Mouse (Mus musculus): Measurements from ENCODE around the gene Gprc5a. TPM values are rescaled to one million over a fixed set of nuclear protein-coding genes. Genes with fewer than 3 reads are reported as not detected.

The Gprc5a gene
- polyA plus RNA-seq, 1 experiment = 0.05 TPM

- WGBS = 76% methylated on average over 4 of the region's 4 CpGs
- TF ChIP-seq POLR2A (IDR thresholded peaks at IDR 0.05; ENCODE audit: borderline replicate concordance, insufficient read depth, low read length) (no peak), CTCF (IDR thresholded peaks at IDR 0.05; ENCODE audit: borderline replicate concordance, insufficient read depth, low read depth, low read length) (no peak)
- no peak for DNase-seq
Measured at GRCm38 (mm10) chr6:135029246-135029645, 36.2 kb upstream of the Gprc5a start.

GRCm38 (mm10) chr6:135038674-135039073 is 26.8 kb upstream of the Gprc5a start:
- TF ChIP-seq CTCF (IDR thresholded peaks at IDR 0.05; ENCODE audit: borderline replicate concordance, insufficient read depth, low read depth, low read length) (no peak), POLR2A (IDR thresholded peaks at IDR 0.05; ENCODE audit: borderline replicate concordance, insufficient read depth, low read length) (no peak)
- no peak overlapping the region for H3K27ac ChIP-seq (ENCODE audit: insufficient read depth, low read length)
- no peaks in the 10 kb centered on the region for H3K27me3 ChIP-seq (ENCODE audit: control insufficient read depth, insufficient read depth, low read length)
- WGBS = 70% methylated on average over 3 of the region's 3 CpGs
- no peaks in the 10 kb centered on the region for H3K4me1 ChIP-seq (ENCODE audit: control insufficient read depth, insufficient read depth, low read length)
- DNase-seq = no peak
- no peak overlapping the region for H3K4me3 ChIP-seq (replicated peaks; ENCODE audit: insufficient read depth, low read depth, low read length)

More at GRCm38 (mm10) chr6:135029246-135029645, 36.2 kb upstream of the Gprc5a start:
- no peaks in the 10 kb centered on the region for H3K27me3 ChIP-seq (ENCODE audit: control insufficient read depth, insufficient read depth, low read length)
- no peak overlapping the region for H3K27ac ChIP-seq (ENCODE audit: insufficient read depth, low read length)
- H3K4me3 ChIP-seq (replicated peaks; ENCODE audit: insufficient read depth, low read depth, low read length) = no peak overlapping the region
- no peaks in the 10 kb centered on the region for H3K4me1 ChIP-seq (ENCODE audit: control insufficient read depth, insufficient read depth, low read length)

- Histone ChIP-seq H3K4me1 (ENCODE audit: control insufficient read depth, insufficient read depth, low read length) (no peaks in the 10 kb centered on the region), H3K27me3 (ENCODE audit: control insufficient read depth, insufficient read depth, low read length) (no peaks in the 10 kb centered on the region), H3K27ac (ENCODE audit: insufficient read depth, low read length) (no peak overlapping the region), H3K4me3 (replicated peaks; ENCODE audit: insufficient read depth, low read depth, low read length) (peak overlapping the region; percentile 19)
- TF ChIP-seq CTCF (IDR thresholded peaks at IDR 0.05; ENCODE audit: borderline replicate concordance, insufficient read depth, low read depth, low read length) = no peak
- TF ChIP-seq POLR2A (IDR thresholded peaks at IDR 0.05; ENCODE audit: borderline replicate concordance, insufficient read depth, low read length) = no peak
- peak; percentile 18 to 29 for DNase-seq
- WGBS = 4% methylated on average over 21 of the region's 21 CpGs
Measured at GRCm38 (mm10) chr6:135040275-135040871, 25.1 kb upstream of the Gprc5a start.

- 44% methylated on average over 3 of the region's 3 CpGs for WGBS
- TF ChIP-seq POLR2A (IDR thresholded peaks at IDR 0.05; ENCODE audit: borderline replicate concordance, insufficient read depth, low read length) (no peak), CTCF (IDR thresholded peaks at IDR 0.05; ENCODE audit: borderline replicate concordance, insufficient read depth, low read depth, low read length) (no peak)
- Histone ChIP-seq H3K27me3 (ENCODE audit: control insufficient read depth, insufficient read depth, low read length) (no peaks in the 10 kb centered on the region), H3K4me1 (ENCODE audit: control insufficient read depth, insufficient read depth, low read length) (no peaks in the 10 kb centered on the region), H3K27ac (ENCODE audit: insufficient read depth, low read length) (no peak overlapping the region), H3K4me3 (replicated peaks; ENCODE audit: insufficient read depth, low read depth, low read length) (no peak overlapping the region)
- DNase-seq = no peak
Measured at GRCm38 (mm10) chr6:135041930-135042329, 23.5 kb upstream of the Gprc5a start.

- TF ChIP-seq POLR2A (IDR thresholded peaks at IDR 0.05; ENCODE audit: borderline replicate concordance, insufficient read depth, low read length) = no peak
- TF ChIP-seq CTCF (IDR thresholded peaks at IDR 0.05; ENCODE audit: borderline replicate concordance, insufficient read depth, low read depth, low read length) = no peak
- Histone ChIP-seq H3K4me1 (ENCODE audit: control insufficient read depth, insufficient read depth, low read length) (0 out of 2 replicates have a peak, but pooled peaks cover 4% of the 10 kb centered on the region), H3K27ac (ENCODE audit: insufficient read depth, low read length) (no peak overlapping the region), H3K27me3 (ENCODE audit: control insufficient read depth, insufficient read depth, low read length) (no peaks in the 10 kb centered on the region), H3K4me3 (replicated peaks; ENCODE audit: insufficient read depth, low read depth, low read length) (no peak overlapping the region)
- 70% methylated on average over 9 of the region's 9 CpGs for WGBS
- no peak for DNase-seq
Measured at GRCm38 (mm10) chr6:135047276-135047675, 18.2 kb upstream of the Gprc5a start.

- H3K27ac ChIP-seq (ENCODE audit: insufficient read depth, low read length) = no peak overlapping the region
- TF ChIP-seq CTCF (IDR thresholded peaks at IDR 0.05; ENCODE audit: borderline replicate concordance, insufficient read depth, low read depth, low read length) = no peak
- TF ChIP-seq POLR2A (IDR thresholded peaks at IDR 0.05; ENCODE audit: borderline replicate concordance, insufficient read depth, low read length) = no peak
- H3K27me3 ChIP-seq (ENCODE audit: control insufficient read depth, insufficient read depth, low read length) = no peaks in the 10 kb centered on the region
- H3K4me1 ChIP-seq (ENCODE audit: control insufficient read depth, insufficient read depth, low read length) = 0 out of 2 replicates have a peak, but pooled peaks cover 4% of the 10 kb centered on the region
- H3K4me3 ChIP-seq (replicated peaks; ENCODE audit: insufficient read depth, low read depth, low read length) = no peak overlapping the region
- WGBS = 69% methylated on average over 6 of the region's 6 CpGs
- no peak for DNase-seq
Measured at GRCm38 (mm10) chr6:135048509-135048908, 16.9 kb upstream of the Gprc5a start.

- WGBS = 15% methylated on average over 16 of the region's 16 CpGs
- H3K4me3 ChIP-seq (replicated peaks; ENCODE audit: insufficient read depth, low read depth, low read length) = no peak overlapping the region
- no peak for TF ChIP-seq POLR2A (IDR thresholded peaks at IDR 0.05; ENCODE audit: borderline replicate concordance, insufficient read depth, low read length)
- TF ChIP-seq CTCF (IDR thresholded peaks at IDR 0.05; ENCODE audit: borderline replicate concordance, insufficient read depth, low read depth, low read length) = no peak
- H3K4me1 ChIP-seq (ENCODE audit: control insufficient read depth, insufficient read depth, low read length) = 0 out of 2 replicates have a peak, but pooled peaks cover 4% of the 10 kb centered on the region
- H3K27me3 ChIP-seq (ENCODE audit: control insufficient read depth, insufficient read depth, low read length) = no peaks in the 10 kb centered on the region
- DNase-seq = peak; percentile 60 to 74
- H3K27ac ChIP-seq (ENCODE audit: insufficient read depth, low read length) = no peak overlapping the region
Measured at GRCm38 (mm10) chr6:135048956-135049355, 16.5 kb upstream of the Gprc5a start.

GRCm38 (mm10) chr6:135053789-135054188 is 11.7 kb upstream of the Gprc5a start:
- H3K27ac ChIP-seq (ENCODE audit: insufficient read depth, low read length) = no peak overlapping the region
- 0 out of 2 replicates have a peak, but pooled peaks cover 4% of the 10 kb centered on the region for H3K4me1 ChIP-seq (ENCODE audit: control insufficient read depth, insufficient read depth, low read length)
- TF ChIP-seq POLR2A (IDR thresholded peaks at IDR 0.05; ENCODE audit: borderline replicate concordance, insufficient read depth, low read length) (no peak), CTCF (IDR thresholded peaks at IDR 0.05; ENCODE audit: borderline replicate concordance, insufficient read depth, low read depth, low read length) (no peak)
- WGBS = 87% methylated on average over 3 of the region's 3 CpGs
- H3K4me3 ChIP-seq (replicated peaks; ENCODE audit: insufficient read depth, low read depth, low read length) = no peak overlapping the region
- DNase-seq = no peak
- H3K27me3 ChIP-seq (ENCODE audit: control insufficient read depth, insufficient read depth, low read length) = no peaks in the 10 kb centered on the region
